ENCODE assay signal across 10 mouse cellular contexts in the genomic region with DNA sequence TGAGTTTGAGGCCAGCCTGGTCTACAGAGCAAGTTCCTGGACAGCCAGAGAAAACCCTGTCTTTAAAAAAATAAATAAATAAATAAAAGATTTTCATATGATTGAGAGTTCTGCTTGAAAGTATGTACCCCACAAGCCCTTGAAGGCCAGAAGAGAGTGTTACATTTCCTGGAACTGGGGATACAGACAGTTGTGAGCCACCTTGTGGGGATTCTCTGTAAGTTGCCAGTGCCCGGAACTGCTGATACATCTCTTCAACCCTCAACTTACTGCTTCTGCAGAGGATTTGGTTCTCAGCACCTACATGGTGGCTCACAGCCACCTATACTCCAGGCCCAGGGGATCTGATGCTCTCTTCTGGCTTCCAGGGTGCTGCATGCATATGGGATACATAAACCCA. TPM values are rescaled to one million over a fixed set of nuclear protein-coding genes. Genes with fewer than 3 reads are reported as not detected.
DNase-seq lines count a peak whose midpoint lies in the region; ATAC-seq and TF ChIP-seq lines count a peak whose summit lies in the region.
"Had no signal": no experiment of that assay in that cellular context is flagged by ENCODE, and none has a peak within 500 bp of the region (broad histone marks: within the 10 kb centered on the region; RNA-seq: fewer than 3 reads in every experiment).

No protein-coding gene starts in this region.

- peak; percentile 40; the same call in 1 of the 2 replicates for ATAC-seq in heart, postnatal 0 days (ENCODE audit: insufficient read depth, low read depth)
- ATAC-seq in monocyte, adult 5-6 weeks (replicated peaks; ENCODE audit: insufficient number of reproducible peaks, low FRiP score, low TSS enrichment, poor library complexity, severe bottlenecking), result no peak
- no peak for ATAC-seq in forebrain, embryonic 12.5 days (ENCODE audit: low FRiP score)

- no peak overlapping the region for H3K4me2 ChIP-seq in heart, postnatal 0 days (ENCODE audit: low read depth, low read length)
- H3K4me2 ChIP-seq in forebrain, embryonic 12.5 days, result no peak overlapping the region

- WGBS in heart, postnatal 0 days, result 46% methylated on average over 1 of the region's 1 CpGs
- 64% methylated on average over 1 of the region's 1 CpGs for WGBS in forebrain, embryonic 12.5 days

- no peak for TF ChIP-seq EP300 in heart, postnatal 0 days (IDR thresholded peaks at IDR 0.05; ENCODE audit: low read depth)

- H3K36me3 ChIP-seq in heart, postnatal 0 days (replicated peaks; ENCODE audit: control insufficient read depth, insufficient read depth, low read length), result no peaks in the 10 kb centered on the region
- no peaks in the 10 kb centered on the region for H3K36me3 ChIP-seq in forebrain, embryonic 12.5 days (replicated peaks)

- H3K27me3 ChIP-seq in heart, postnatal 0 days (ENCODE audit: control insufficient read depth, insufficient read depth, low read length), result no peaks in the 10 kb centered on the region
- H3K27me3 ChIP-seq in forebrain, embryonic 12.5 days, result 0 out of 2 replicates have a peak, but pooled peaks cover 6% of the 10 kb centered on the region

- TF ChIP-seq CTCF in heart, postnatal 0 days (IDR thresholded peaks at IDR 0.05; ENCODE audit: low read depth), result peak; percentile 38; the same call in 1 of the 2 replicates

- no peak overlapping the region for H3K4me3 ChIP-seq in heart, postnatal 0 days (ENCODE audit: low read depth, low read length)
- no peak overlapping the region for H3K4me3 ChIP-seq in forebrain, embryonic 12.5 days (replicated peaks)

- H3K4me1 ChIP-seq in heart, postnatal 0 days (ENCODE audit: control insufficient read depth, insufficient read depth), result no peaks in the 10 kb centered on the region
- no peaks in the 10 kb centered on the region for H3K4me1 ChIP-seq in forebrain, embryonic 12.5 days

- H3K9me3 ChIP-seq in heart, postnatal 0 days (replicated peaks; ENCODE audit: control insufficient read depth, low read length), result no peaks in the 10 kb centered on the region
- H3K9me3 ChIP-seq in forebrain, embryonic 12.5 days, result no peaks in the 10 kb centered on the region

- intact Hi-C loops in heart, postnatal 14 days (cut with DNase I), result no loop called here

- H3K27ac ChIP-seq in heart, postnatal 0 days (ENCODE audit: low read depth), result no peak overlapping the region
- no peak overlapping the region for H3K27ac ChIP-seq in forebrain, embryonic 12.5 days

- no peak overlapping the region for H3K9ac ChIP-seq in heart, postnatal 0 days (replicated peaks; ENCODE audit: low read depth, low read length)
- no peak overlapping the region for H3K9ac ChIP-seq in forebrain, embryonic 12.5 days

- DNase-seq in heart, postnatal 0 days (ENCODE audit: low spot score), result peak; percentile 34
- no peak for DNase-seq in heart, postnatal 14 days
- peak; percentile 65 for DNase-seq in 3T3-L1 (ENCODE audit: low read depth, low spot score)
- DNase-seq in MN1 (ENCODE audit: low spot score), result peak; percentile 35
- peak; percentile 58 for DNase-seq in induced T-regulatory cell, adult 2 months (ENCODE audit: low read depth)
- DNase-seq in kidney, postnatal 14 days, result no peak
- DNase-seq: heart, adult 18-20 months; lung, adult 2 months had no signal

RNA-seq across cellular contexts. Expression of gene Tab1, which starts 5.7 kb away (rescaled TPM):
- total RNA-seq in heart, postnatal 0 days (2014; rRNA removed; ENCODE audit: low replicate concordance), result 37.3 and 41.2 TPM in 2 replicates
- 25.0 and 29.1 TPM in 2 replicates for polyA plus RNA-seq in heart, postnatal 0 days (2015; fragmentation: Nextera tagmentation; extraction: Ambion mirVana)
- 10 to 100 TPM; 27.8 to 32.4 TPM for total RNA-seq in heart, postnatal 14 days (2021)
- 11.6 to 17.4 TPM (median 12.4 TPM) in 3 replicates for total RNA-seq in monocyte, adult 5-6 weeks (2017)
- polyA plus RNA-seq in forebrain, embryonic 12.5 days (2016; fragmentation: Nextera tagmentation; extraction: Ambion mirVana), result 40.5 and 44.0 TPM in 2 replicates

RNA-seq across cellular contexts. Expression of gene Rpl3, which starts 35.5 kb away (rescaled TPM):
- 763 and 766 TPM in 2 replicates for total RNA-seq in heart, postnatal 0 days (2014; rRNA removed; ENCODE audit: low replicate concordance)
- 480 and 487 TPM in 2 replicates for polyA plus RNA-seq in heart, postnatal 0 days (2015; fragmentation: Nextera tagmentation; extraction: Ambion mirVana)
- total RNA-seq in heart, postnatal 14 days (2021), result 100 to 1,000 TPM; 278 to 293 TPM
- total RNA-seq in monocyte, adult 5-6 weeks (2017), result 1,359 to 1,501 TPM (median 1,441 TPM) in 3 replicates
- 659 and 694 TPM in 2 replicates for polyA plus RNA-seq in forebrain, embryonic 12.5 days (2016; fragmentation: Nextera tagmentation; extraction: Ambion mirVana)

RNA-seq across cellular contexts. Expression of gene Syngr1, which starts 36.1 kb away (rescaled TPM):
- total RNA-seq in heart, postnatal 0 days (2014; rRNA removed; ENCODE audit: low replicate concordance), result 104 and 144 TPM in 2 replicates
- polyA plus RNA-seq in heart, postnatal 0 days (2015; fragmentation: Nextera tagmentation; extraction: Ambion mirVana), result 140 and 150 TPM in 2 replicates
- total RNA-seq in heart, postnatal 14 days (2021), result 10 to 100 TPM; 77.8 to 79.6 TPM
- total RNA-seq in monocyte, adult 5-6 weeks (2017), result not detected in 3 replicates
- 12.1 and 13.9 TPM in 2 replicates for polyA plus RNA-seq in forebrain, embryonic 12.5 days (2016; fragmentation: Nextera tagmentation; extraction: Ambion mirVana)

RNA-seq across cellular contexts. Expression of gene Mgat3, which starts 46.3 kb away (rescaled TPM):
- 0.89 and 1.9 TPM in 2 replicates for total RNA-seq in heart, postnatal 0 days (2014; rRNA removed; ENCODE audit: low replicate concordance)
- polyA plus RNA-seq in heart, postnatal 0 days (2015; fragmentation: Nextera tagmentation; extraction: Ambion mirVana), result 0.23 and 0.47 TPM in 2 replicates
- 1 to 10 TPM; 1.6 to 2.0 TPM for total RNA-seq in heart, postnatal 14 days (2021)
- 0.19 TPM in 1 of 3 replicates, not detected in the others for total RNA-seq in monocyte, adult 5-6 weeks (2017)
- 8.6 and 9.6 TPM in 2 replicates for polyA plus RNA-seq in forebrain, embryonic 12.5 days (2016; fragmentation: Nextera tagmentation; extraction: Ambion mirVana)

Comparison
In these comparisons a context has a peak if more than half of its experiments do, and no peak if none do; other contexts are left out.
1. DNase-seq: peak in heart, postnatal 0 days (single experiment), 3T3-L1 (single experiment), MN1 (single experiment) and induced T-regulatory cell, adult 2 months (single experiment); none in heart, postnatal 14 days (0 of 2) and kidney, postnatal 14 days (single experiment).
2. RNA of gene Syngr1, which starts 36.1 kb away (total RNA-seq): 104 to 144 TPM in heart, postnatal 0 days and 77.8 to 79.6 TPM in heart, postnatal 14 days; not detected in monocyte, adult 5-6 weeks; every median in the first group is over 10 times any median in the second.